Mouse (Mus musculus) midbrain, embryonic 15.5 days (tissue): ENCODE data around the gene Gphn. TPM values are rescaled to one million over a fixed set of nuclear protein-coding genes. Genes with fewer than 3 reads are reported as not detected.

Experiments
- ATAC-seq: fragments of 200-750 bp; cut with Nextera tagmentation; replicated peaks from 2 replicates; pipeline ENCODE4 v1.8.0; 2017; ENCODE audit warnings: moderate TSS enrichment
- H3K27ac ChIP-seq: fragments of 300-500 bp; sonication (generic); 2 replicates; pipeline ENCODE4 v1.5.1; 2015; ENCODE audit warnings: mild to moderate bottlenecking, inconsistent platforms
- H3K27me3 ChIP-seq: fragments of 300-500 bp; sonication (generic); replicated peaks from 2 replicates; pipeline ENCODE4 v1.6.1; 2015; ENCODE audit warnings: inconsistent platforms
- H3K36me3 ChIP-seq: fragments of 300-500 bp; sonication (generic); replicated peaks from 2 replicates; pipeline ENCODE4 v1.6.1; 2015; ENCODE audit warnings: inconsistent platforms
- H3K4me1 ChIP-seq: fragments of 300-500 bp; sonication (generic); 2 replicates; pipeline ENCODE4 v1.6.1; 2015; ENCODE audit warnings: inconsistent platforms
- H3K4me2 ChIP-seq: fragments of 300-500 bp; sonication (generic); 2 replicates; pipeline ENCODE4 v1.6.1; 2015; ENCODE audit warnings: inconsistent platforms, mild to moderate bottlenecking, moderate library complexity
- H3K4me3 ChIP-seq: fragments of 300-500 bp; sonication (generic); 2 replicates; pipeline ENCODE4 v1.5.1; 2015; ENCODE audit warnings: mild to moderate bottlenecking, inconsistent platforms
- H3K9ac ChIP-seq: fragments of 300-500 bp; sonication (generic); 2 replicates; pipeline ENCODE4 v1.6.1; 2015; ENCODE audit warnings: mild to moderate bottlenecking, inconsistent platforms
- H3K9me3 ChIP-seq: fragments of 300-500 bp; sonication (generic); 2 replicates; pipeline ENCODE4 v1.6.1; 2016; ENCODE audit warnings: inconsistent platforms
- WGBS: fragments of 180-500 bp; shearing (Covaris S2); methylation state at CpG from one replicate; pipeline ENCODE4 v1.1.7; 2015; ENCODE audit warnings: mixed read lengths; 5-methylcytosine and 5-hydroxymethylcytosine counted together
- polyA plus RNA-seq: library from polyadenylated mRNA; unstranded; fragments of >200 nt; fragmentation: Nextera tagmentation; extraction: Ambion mirVana; gene quantifications from 2 replicates; pipeline ENCODE4 v1.2.1, GENCODE M21; 2015

Gphn gene
- polyA plus RNA-seq, 1 experiment from 2014 or later, result 55.7 TPM

GRCm38 (mm10) chr12:78227021-78227932, 1.1 kb downstream of the Gphn start:
- peak overlapping the region; percentile 71 for H3K4me2 ChIP-seq
- H3K4me1 ChIP-seq, result peaks cover 10% of the 10 kb centered on the region; the same call in 1 of the 2 replicates
- H3K4me3 ChIP-seq, result peak overlapping the region; percentile 89
- no peaks in the 10 kb centered on the region for H3K36me3 ChIP-seq
- under 1% methylated on average over 51 of the region's 57 CpGs for WGBS
- H3K9me3 ChIP-seq, result no peaks in the 10 kb centered on the region
- peak overlapping the region; percentile 99 for H3K27ac ChIP-seq
- H3K27me3 ChIP-seq, result no peaks in the 10 kb centered on the region
- H3K9ac ChIP-seq, result peak overlapping the region; percentile 88
- peak; percentile 48 for ATAC-seq

GRCm38 (mm10) chr12:78228139-78228538, 2.0 kb downstream of the Gphn start:
- no peaks in the 10 kb centered on the region for H3K27me3 ChIP-seq
- H3K4me1 ChIP-seq, result peaks cover 10% of the 10 kb centered on the region; the same call in 1 of the 2 replicates
- peak overlapping the region; percentile 88; the same call in 1 of the 2 replicates for H3K9ac ChIP-seq
- peak overlapping the region; percentile 89 for H3K4me3 ChIP-seq
- peak overlapping the region; percentile 71 for H3K4me2 ChIP-seq
- WGBS, result 41% methylated on average over 4 of the region's 4 CpGs
- 0 out of 2 replicates have a peak overlapping the region, but pooled peaks have one; percentile 99 for H3K27ac ChIP-seq
- no peaks in the 10 kb centered on the region for H3K9me3 ChIP-seq
- no peaks in the 10 kb centered on the region for H3K36me3 ChIP-seq
- ATAC-seq, result no peak

- no peak overlapping the region for H3K9ac ChIP-seq
- no peak for ATAC-seq
- no peak overlapping the region for H3K4me3 ChIP-seq
- H3K27me3 ChIP-seq, result no peaks in the 10 kb centered on the region
- H3K4me1 ChIP-seq, result peaks cover 10% of the 10 kb centered on the region; the same call in 1 of the 2 replicates
- no peak overlapping the region for H3K4me2 ChIP-seq
- H3K36me3 ChIP-seq, result no peaks in the 10 kb centered on the region
- no peaks in the 10 kb centered on the region for H3K9me3 ChIP-seq
- no peak overlapping the region for H3K27ac ChIP-seq
Measured at GRCm38 (mm10) chr12:78232560-78232959, 6.4 kb downstream of the Gphn start.

- 70% methylated on average over 1 of the region's 1 CpGs for WGBS
- no peak for ATAC-seq
Measured at GRCm38 (mm10) chr12:78248366-78248765, 22.2 kb downstream of the Gphn start.

GRCm38 (mm10) chr12:78249151-78249550, 23.0 kb downstream of the Gphn start:
- Histone ChIP-seq H3K9ac (no peak overlapping the region), H3K27me3 (no peaks in the 10 kb centered on the region), H3K36me3 (no peaks in the 10 kb centered on the region), H3K4me3 (no peak overlapping the region), H3K9me3 (no peaks in the 10 kb centered on the region), H3K27ac (no peak overlapping the region), H3K4me1 (no peaks in the 10 kb centered on the region), H3K4me2 (no peak overlapping the region)
- no peak for ATAC-seq

More at GRCm38 (mm10) chr12:78248366-78248765, 22.2 kb downstream of the Gphn start:
- Histone ChIP-seq H3K9me3 (no peaks in the 10 kb centered on the region), H3K4me3 (no peak overlapping the region), H3K9ac (no peak overlapping the region), H3K4me2 (no peak overlapping the region), H3K36me3 (no peaks in the 10 kb centered on the region), H3K4me1 (no peaks in the 10 kb centered on the region), H3K27me3 (no peaks in the 10 kb centered on the region), H3K27ac (no peak overlapping the region)

- WGBS, result 81% methylated on average over 2 of the region's 2 CpGs
- no peak overlapping the region for H3K27ac ChIP-seq
Measured at GRCm38 (mm10) chr12:78277386-78277785, 51.2 kb downstream of the Gphn start.

GRCm38 (mm10) chr12:78290384-78290783, 64.2 kb downstream of the Gphn start:
- ATAC-seq, result no peak
- WGBS, result 92% methylated on average over 1 of the region's 1 CpGs

More at GRCm38 (mm10) chr12:78277386-78277785, 51.2 kb downstream of the Gphn start:
- H3K9ac ChIP-seq, result no peak overlapping the region
- no peaks in the 10 kb centered on the region for H3K27me3 ChIP-seq
- H3K36me3 ChIP-seq, result no peaks in the 10 kb centered on the region
- H3K9me3 ChIP-seq, result no peaks in the 10 kb centered on the region
- ATAC-seq, result no peak
- H3K4me1 ChIP-seq, result no peaks in the 10 kb centered on the region
- no peak overlapping the region for H3K4me2 ChIP-seq
- no peak overlapping the region for H3K4me3 ChIP-seq

GRCm38 (mm10) chr12:78298824-78299398, 72.7 kb downstream of the Gphn start:
- Histone ChIP-seq H3K9ac (no peak overlapping the region), H3K4me3 (no peak overlapping the region), H3K27me3 (no peaks in the 10 kb centered on the region), H3K27ac (no peak overlapping the region), H3K4me2 (no peak overlapping the region), H3K4me1 (no peaks in the 10 kb centered on the region), H3K36me3 (no peaks in the 10 kb centered on the region), H3K9me3 (no peaks in the 10 kb centered on the region)
- WGBS, result 94% methylated on average over 1 of the region's 1 CpGs
- no peak for ATAC-seq

More at GRCm38 (mm10) chr12:78290384-78290783, 64.2 kb downstream of the Gphn start:
- H3K36me3 ChIP-seq, result no peaks in the 10 kb centered on the region
- H3K9ac ChIP-seq, result no peak overlapping the region
- no peak overlapping the region for H3K4me3 ChIP-seq
- H3K4me1 ChIP-seq, result no peaks in the 10 kb centered on the region
- no peaks in the 10 kb centered on the region for H3K9me3 ChIP-seq
- no peak overlapping the region for H3K4me2 ChIP-seq
- H3K27me3 ChIP-seq, result no peaks in the 10 kb centered on the region
- H3K27ac ChIP-seq, result no peak overlapping the region

GRCm38 (mm10) chr12:78315106-78315505, 88.9 kb downstream of the Gphn start:
- Histone ChIP-seq H3K36me3 (no peaks in the 10 kb centered on the region), H3K27me3 (no peaks in the 10 kb centered on the region)

GRCm38 (mm10) chr12:78327946-78328345, 101.8 kb downstream of the Gphn start:
- H3K4me2 ChIP-seq, result no peak overlapping the region
- H3K36me3 ChIP-seq, result no peaks in the 10 kb centered on the region
- H3K4me1 ChIP-seq, result no peaks in the 10 kb centered on the region
- 86% methylated on average over 4 of the region's 4 CpGs for WGBS
- no peaks in the 10 kb centered on the region for H3K27me3 ChIP-seq
- no peak for ATAC-seq
- H3K9ac ChIP-seq, result no peak overlapping the region
- no peak overlapping the region for H3K4me3 ChIP-seq
- no peaks in the 10 kb centered on the region for H3K9me3 ChIP-seq
- H3K27ac ChIP-seq, result no peak overlapping the region

More at GRCm38 (mm10) chr12:78315106-78315505, 88.9 kb downstream of the Gphn start:
- Histone ChIP-seq H3K27ac (no peak overlapping the region), H3K4me1 (no peaks in the 10 kb centered on the region), H3K4me2 (no peak overlapping the region), H3K9ac (no peak overlapping the region), H3K4me3 (no peak overlapping the region), H3K9me3 (no peaks in the 10 kb centered on the region)
- ATAC-seq, result no peak

- H3K9me3 ChIP-seq, result no peaks in the 10 kb centered on the region
- H3K27ac ChIP-seq, result no peak overlapping the region
- H3K9ac ChIP-seq, result no peak overlapping the region
- H3K36me3 ChIP-seq, result no peaks in the 10 kb centered on the region
- ATAC-seq, result 0 out of 2 replicates have a peak, but pooled peaks have one; percentile 71
- WGBS, result 61% methylated on average over 3 of the region's 3 CpGs
- H3K4me3 ChIP-seq, result no peak overlapping the region
- no peaks in the 10 kb centered on the region for H3K27me3 ChIP-seq
- H3K4me2 ChIP-seq, result no peak overlapping the region
- no peaks in the 10 kb centered on the region for H3K4me1 ChIP-seq
Measured at GRCm38 (mm10) chr12:78332107-78332506, 105.9 kb downstream of the Gphn start.

GRCm38 (mm10) chr12:78356472-78356871, 130.3 kb downstream of the Gphn start:
- H3K9ac ChIP-seq, result no peak overlapping the region
- no peaks in the 10 kb centered on the region for H3K27me3 ChIP-seq
- H3K4me3 ChIP-seq, result no peak overlapping the region
- 84% methylated on average over 2 of the region's 2 CpGs for WGBS
- no peaks in the 10 kb centered on the region for H3K9me3 ChIP-seq
- no peak for ATAC-seq
- no peaks in the 10 kb centered on the region for H3K4me1 ChIP-seq
- no peaks in the 10 kb centered on the region for H3K36me3 ChIP-seq
- no peak overlapping the region for H3K4me2 ChIP-seq
- no peak overlapping the region for H3K27ac ChIP-seq
